Mouse (Mus musculus) liver, embryonic 15.5 days (tissue): Measurements from ENCODE around the gene Gm28778. TPM values are rescaled to one million over a fixed set of nuclear protein-coding genes. Genes with fewer than 3 reads are reported as not detected.
"Not testable (repeated sequence)": the region's sequence is repeated elsewhere in the genome, so short reads cannot be mapped to it uniquely, and the experiment has no call there.

Experiments
- ATAC-seq: fragments of 200-750 bp; cut with Nextera tagmentation; 2 replicates; pipeline ENCODE4 v1.8.0; 2017; ENCODE audit warnings: moderate number of reproducible peaks, mild to moderate bottlenecking, moderate library complexity; ENCODE audit not compliant: insufficient read depth
- H3K27ac ChIP-seq: fragments of 300-500 bp; sonication (generic); replicated peaks from 2 replicates; pipeline ENCODE4 v1.5.1; 2015; ENCODE audit warnings: mild to moderate bottlenecking, inconsistent platforms
- H3K27me3 ChIP-seq: fragments of 300-500 bp; sonication (generic); 2 replicates; pipeline ENCODE4 v1.6.1; 2015; ENCODE audit warnings: mild to moderate bottlenecking, inconsistent platforms
- H3K36me3 ChIP-seq: fragments of 300-500 bp; sonication (generic); replicated peaks from 2 replicates; pipeline ENCODE4 v1.6.1; 2015; ENCODE audit warnings: moderate library complexity, mild to moderate bottlenecking, inconsistent platforms
- H3K4me1 ChIP-seq: fragments of 300-500 bp; sonication (generic); replicated peaks from 2 replicates; pipeline ENCODE4 v1.6.1; 2015; ENCODE audit warnings: inconsistent platforms
- H3K4me2 ChIP-seq: fragments of 300-500 bp; sonication (generic); 2 replicates; pipeline ENCODE4 v1.6.1; 2015; ENCODE audit warnings: moderate library complexity, mild to moderate bottlenecking, inconsistent platforms
- H3K4me3 ChIP-seq: fragments of 300-500 bp; sonication (generic); replicated peaks from 2 replicates; pipeline ENCODE4 v1.5.1; 2015; ENCODE audit warnings: mild to moderate bottlenecking, inconsistent platforms
- H3K9ac ChIP-seq: fragments of 300-500 bp; sonication (generic); 2 replicates; pipeline ENCODE4 v1.6.1; 2015; ENCODE audit warnings: moderate library complexity, mild to moderate bottlenecking, inconsistent platforms
- H3K9me3 ChIP-seq: fragments of 300-500 bp; sonication (generic); replicated peaks from 2 replicates; pipeline ENCODE4 v1.6.1; 2016; ENCODE audit warnings: inconsistent platforms
- WGBS: fragments of 180-500 bp; shearing (Covaris S2); methylation state at CpG from one replicate; pipeline ENCODE4 v1.1.7; 2015; ENCODE audit warnings: mixed read lengths; ENCODE audit not compliant: insufficient replicate concordance; 5-methylcytosine and 5-hydroxymethylcytosine counted together
- polyA plus RNA-seq: library from polyadenylated mRNA; unstranded; fragments of >200 nt; fragmentation: Nextera tagmentation; extraction: Ambion mirVana; gene quantifications from 2 replicates; pipeline ENCODE4 v1.2.1, GENCODE M21; 2015

Gene Gm28778
- polyA plus RNA-seq, result not detected in 2 replicates

GRCm38 (mm10) chr1:53296581-53297383, at the start of gene Gm28778, which contains the start of the genes Pms1 and Ormdl1:
TSS of gene Gm28778 (plus strand) at chr1:53297111.
TSS of gene Pms1 (minus strand) at chr1:53297018.
TSS of gene Ormdl1 (plus strand) at chr1:53297095.
- Histone ChIP-seq H3K27ac (peak within 1 kb of the TSS; percentile 91), H3K9me3 (no peaks in the 10 kb centered on the region), H3K27me3 (no peaks in the 10 kb centered on the region), H3K4me1 (peaks cover 14% of the 10 kb centered on the region), H3K36me3 (peaks cover 8% of the 10 kb centered on the region), H3K4me3 (peak within 1 kb of the TSS; percentile 79), H3K4me2 (peak within 1 kb of the TSS; percentile 84), H3K9ac (peak within 1 kb of the TSS; percentile 79)
- ATAC-seq, result peak; percentile 100
- under 1% methylated on average over 66 of the region's 66 CpGs for WGBS

DNA sequence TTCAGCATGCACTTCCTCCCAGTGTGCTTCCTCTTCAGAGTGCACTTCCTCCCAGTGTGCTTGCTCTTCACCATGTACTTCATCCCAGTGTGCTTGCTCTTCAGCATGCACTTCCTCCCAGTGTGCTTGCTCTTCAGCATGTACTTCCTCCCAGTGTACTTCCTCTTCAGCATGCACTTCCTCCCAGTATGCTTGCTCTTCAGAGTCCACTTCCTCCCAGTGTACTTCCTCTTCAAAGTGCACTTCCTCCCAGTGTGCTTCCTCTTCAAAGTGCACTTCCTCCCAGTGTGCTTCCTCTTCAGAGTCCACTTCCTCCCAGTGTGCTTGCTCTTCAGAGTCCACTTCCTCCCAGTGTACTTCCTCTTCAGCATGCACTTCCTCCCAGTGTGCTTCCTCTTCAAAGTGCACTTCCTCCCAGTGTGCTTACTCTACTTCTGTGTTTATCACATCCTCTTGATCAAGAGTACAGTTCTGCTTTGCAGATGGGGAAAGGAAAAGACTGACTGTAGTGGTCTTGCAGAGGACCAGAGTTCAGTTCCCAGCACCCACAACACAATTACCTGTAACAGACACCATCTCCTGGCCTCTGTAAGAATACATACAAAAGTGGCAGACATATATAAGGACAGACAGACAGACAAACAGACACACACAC, 31.8 kb upstream of the Gm28778 start:
- H3K4me2 ChIP-seq, H3K27me3 ChIP-seq, H3K36me3 ChIP-seq, H3K4me3 ChIP-seq, H3K9ac ChIP-seq, H3K9me3 ChIP-seq, H3K4me1 ChIP-seq, ATAC-seq, H3K27ac ChIP-seq: not testable (repeated sequence)

DNA sequence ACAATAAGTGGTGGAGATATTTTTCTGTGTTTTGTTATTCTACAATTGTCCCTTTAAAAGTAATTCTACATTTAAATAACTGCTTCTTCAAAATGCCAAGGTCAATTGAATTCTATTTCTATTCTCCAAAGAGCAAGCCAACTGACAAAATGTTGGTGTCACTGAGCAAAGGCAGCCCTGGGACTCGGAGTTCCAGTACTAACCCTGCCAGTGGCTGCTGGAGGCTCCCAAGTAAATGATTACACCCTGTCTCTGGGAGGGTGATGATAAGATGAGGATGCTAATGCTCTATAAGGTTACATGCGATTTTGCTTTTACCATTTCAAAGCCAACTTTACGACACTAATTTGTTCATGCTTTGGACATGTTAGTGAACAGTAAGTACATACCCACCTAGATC, 27.0 kb upstream of the Gm28778 start:
- no peak for ATAC-seq
- H3K9me3 ChIP-seq, result no peaks in the 10 kb centered on the region
- H3K4me2 ChIP-seq, result no peak overlapping the region
- no peaks in the 10 kb centered on the region for H3K27me3 ChIP-seq
- H3K9ac ChIP-seq, result no peak overlapping the region
- 0 out of 2 replicates have a peak, but pooled peaks cover 4% of the 10 kb centered on the region for H3K36me3 ChIP-seq
- WGBS, result 63% methylated on average over 3 of the region's 3 CpGs
- H3K4me3 ChIP-seq, result no peak overlapping the region
- no peak overlapping the region for H3K27ac ChIP-seq
- no peaks in the 10 kb centered on the region for H3K4me1 ChIP-seq

GRCm38 (mm10) chr1:53272646-53273045, 24.3 kb upstream of the Gm28778 start:
- Histone ChIP-seq H3K9ac (no peak overlapping the region), H3K27ac (no peak overlapping the region), H3K4me3 (no peak overlapping the region), H3K4me2 (no peak overlapping the region), H3K27me3 (no peaks in the 10 kb centered on the region), H3K9me3 (no peaks in the 10 kb centered on the region), H3K36me3 (no peaks in the 10 kb centered on the region), H3K4me1 (no peaks in the 10 kb centered on the region)
- no peak for ATAC-seq

- Histone ChIP-seq H3K4me2 (no peak overlapping the region), H3K27me3 (no peaks in the 10 kb centered on the region), H3K4me1 (peaks cover 6% of the 10 kb centered on the region), H3K9me3 (no peaks in the 10 kb centered on the region), H3K27ac (no peak overlapping the region), H3K36me3 (no peaks in the 10 kb centered on the region), H3K9ac (no peak overlapping the region), H3K4me3 (no peak overlapping the region)
- WGBS, result 79% methylated on average over 3 of the region's 3 CpGs
- ATAC-seq, result no peak
These were observed 5.7 kb upstream of the Gm28778 start for GRCm38 (mm10) chr1:53291197-53291596.

- ATAC-seq, result no peak
- Histone ChIP-seq H3K27me3 (no peaks in the 10 kb centered on the region), H3K4me1 (peaks cover 14% of the 10 kb centered on the region), H3K4me3 (no peak overlapping the region), H3K36me3 (peaks cover 22% of the 10 kb centered on the region), H3K9ac (no peak overlapping the region), H3K27ac (no peak overlapping the region), H3K9me3 (no peaks in the 10 kb centered on the region), H3K4me2 (no peak overlapping the region)
- 69% methylated on average over 4 of the region's 4 CpGs for WGBS
These were observed 3.6 kb downstream of the Gm28778 start for GRCm38 (mm10) chr1:53300506-53300905.

DNA sequence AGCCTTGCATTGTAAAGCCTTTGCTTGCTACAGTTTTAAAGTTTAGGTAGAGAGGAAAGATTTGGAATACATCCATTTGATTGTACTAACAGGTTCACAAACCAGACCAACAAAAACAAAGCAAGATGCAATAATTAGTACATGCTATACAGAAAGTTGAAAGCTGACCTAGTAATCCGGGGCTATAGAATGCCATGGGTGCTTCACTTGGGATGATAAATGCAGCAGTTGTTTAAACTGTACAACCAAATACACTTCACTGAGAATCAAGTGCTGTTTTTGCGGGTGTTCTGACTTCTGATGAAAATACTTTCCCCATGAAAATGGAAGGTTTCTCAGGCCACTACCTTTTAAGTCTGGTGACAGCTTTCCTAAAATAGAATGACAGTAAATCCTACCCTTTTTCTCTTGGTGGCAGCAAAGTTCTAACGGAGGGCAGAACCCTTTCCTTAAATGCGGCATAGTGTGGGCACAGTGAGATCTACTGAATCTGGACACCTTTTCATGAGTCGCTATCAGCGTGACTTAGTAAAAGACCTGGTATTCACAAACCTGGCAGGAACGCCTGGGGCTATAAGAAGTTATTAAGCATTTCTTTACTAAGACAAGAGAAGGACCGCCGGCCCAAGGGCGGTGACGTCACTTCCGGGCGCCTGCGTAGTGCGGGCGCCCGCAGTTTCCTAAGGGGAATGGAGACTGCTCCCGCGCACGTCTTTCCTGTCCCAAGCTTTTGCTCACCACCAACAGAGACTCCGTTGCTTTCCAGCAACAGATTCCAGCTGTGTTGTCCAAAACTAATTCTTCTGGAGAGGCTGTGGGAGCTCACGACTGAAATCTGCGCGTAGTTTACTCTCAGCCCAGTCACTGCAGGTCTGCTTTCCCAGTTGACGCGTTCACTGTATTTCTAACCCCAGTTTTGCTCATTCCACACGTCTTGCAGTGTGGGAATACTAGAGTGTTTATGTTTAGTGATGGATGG, 16.4 kb downstream of the Gm28778 start, which contains the start of gene Osgepl1:
Gene Osgepl1 (plus strand): TSS at position 636 of the 979 bp plus-strand sequence.
- WGBS, result 2% methylated on average over 27 of the region's 27 CpGs
- ATAC-seq, result peak; percentile 96
- H3K27me3 ChIP-seq, result no peaks in the 10 kb centered on the region
- peak within 1 kb of the TSS; percentile 85 for H3K27ac ChIP-seq
- H3K9me3 ChIP-seq, result no peaks in the 10 kb centered on the region
- H3K4me2 ChIP-seq, result peak within 1 kb of the TSS; percentile 69
- peak within 1 kb of the TSS; percentile 72 for H3K4me3 ChIP-seq
- H3K4me1 ChIP-seq, result peaks cover 10% of the 10 kb centered on the region; the same call in 1 of the 2 replicates
- H3K9ac ChIP-seq, result peak within 1 kb of the TSS; percentile 75
- H3K36me3 ChIP-seq, result peaks cover 35% of the 10 kb centered on the region

DNA sequence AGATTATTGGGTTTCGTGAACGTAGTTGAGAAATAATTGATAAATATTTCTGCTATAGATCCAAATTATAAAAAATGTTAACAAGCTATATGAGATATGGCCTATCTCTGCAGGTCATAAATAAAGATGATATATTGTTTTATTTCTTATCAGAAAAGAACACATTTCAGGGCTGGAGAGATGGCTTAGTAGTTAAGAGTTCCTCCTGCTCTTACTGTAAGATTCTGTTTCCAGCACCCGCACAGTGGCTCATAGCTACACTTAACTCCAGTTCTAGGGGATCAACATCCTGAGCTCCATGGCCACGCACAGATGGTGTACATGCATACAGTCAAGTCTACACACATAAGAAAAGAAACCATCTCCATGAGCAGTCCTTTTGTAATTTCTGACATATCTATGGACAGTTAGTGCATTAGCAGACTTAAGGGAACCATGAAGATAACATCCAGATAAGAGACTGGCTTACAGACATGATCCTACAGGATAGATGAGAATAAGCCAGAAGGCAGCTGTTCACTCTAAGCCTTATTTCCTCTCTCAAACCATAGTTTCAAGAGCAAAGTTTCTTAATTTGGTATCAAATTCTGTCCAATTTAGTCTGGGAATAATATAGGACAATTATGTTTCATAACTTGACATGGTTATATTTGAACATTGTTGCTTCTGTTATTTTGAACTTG, 24.9 kb downstream of the Gm28778 start:
- WGBS, result 73% methylated on average over 4 of the region's 4 CpGs
- H3K4me3 ChIP-seq, result no peak overlapping the region
- peaks cover 35% of the 10 kb centered on the region for H3K36me3 ChIP-seq
- ATAC-seq, result no peak; the same call in 1 of the 2 replicates
- no peak overlapping the region for H3K9ac ChIP-seq
- no peak overlapping the region for H3K4me2 ChIP-seq
- H3K27me3 ChIP-seq, result no peaks in the 10 kb centered on the region
- H3K4me1 ChIP-seq, result peaks cover 17% of the 10 kb centered on the region; the same call in 1 of the 2 replicates
- no peak overlapping the region for H3K27ac ChIP-seq
- no peaks in the 10 kb centered on the region for H3K9me3 ChIP-seq

DNA sequence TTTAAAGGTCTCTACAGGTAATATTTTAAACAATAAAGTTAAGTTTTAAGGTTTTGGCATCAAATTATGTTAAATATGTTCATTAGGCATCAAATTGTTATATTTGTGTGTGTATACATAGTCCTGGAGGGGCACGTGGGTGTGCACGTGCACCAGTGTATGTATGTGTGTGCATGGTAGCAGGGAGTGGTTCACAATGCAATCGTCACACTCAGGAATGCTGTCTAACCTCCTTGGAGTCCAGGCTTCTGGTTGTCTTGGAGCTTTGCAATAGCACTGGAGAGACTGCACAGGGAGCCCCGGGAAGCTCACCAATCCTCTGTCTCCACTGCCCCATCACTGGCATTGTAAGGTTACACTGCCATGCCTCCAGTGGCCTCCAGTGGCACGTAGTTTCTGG, 26.3 kb downstream of the Gm28778 start:
- 86% methylated on average over 5 of the region's 5 CpGs for WGBS
- Histone ChIP-seq H3K4me1 (peaks cover 17% of the 10 kb centered on the region; the same call in 1 of the 2 replicates), H3K27ac (no peak overlapping the region), H3K9ac (no peak overlapping the region), H3K36me3 (peaks cover 24% of the 10 kb centered on the region), H3K9me3 (no peaks in the 10 kb centered on the region), H3K4me3 (no peak overlapping the region), H3K27me3 (no peaks in the 10 kb centered on the region), H3K4me2 (no peak overlapping the region)
- ATAC-seq, result no peak

DNA sequence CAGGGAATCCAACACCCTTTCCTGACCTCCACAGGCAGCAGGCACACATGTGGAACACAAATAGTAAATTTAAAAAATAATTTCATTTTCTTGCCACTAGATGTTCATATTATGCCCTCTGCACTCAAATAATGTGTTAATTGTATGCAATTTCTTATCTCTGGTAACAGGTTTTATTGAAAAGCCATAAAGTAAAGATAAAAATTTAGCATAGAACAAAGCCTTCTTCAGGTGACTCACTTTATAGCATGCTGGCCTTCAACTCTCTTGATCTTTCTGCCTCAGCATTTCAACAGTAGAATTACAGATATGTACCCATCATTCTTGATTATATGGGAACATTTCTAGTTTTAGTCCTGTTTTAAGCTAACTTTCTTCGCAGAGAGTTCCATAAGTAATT, 27.4 kb downstream of the Gm28778 start:
- Histone ChIP-seq H3K4me2 (no peak overlapping the region), H3K9me3 (no peaks in the 10 kb centered on the region), H3K27me3 (no peaks in the 10 kb centered on the region), H3K4me3 (no peak overlapping the region), H3K27ac (no peak overlapping the region), H3K9ac (no peak overlapping the region), H3K4me1 (peaks cover 17% of the 10 kb centered on the region; the same call in 1 of the 2 replicates), H3K36me3 (peaks cover 18% of the 10 kb centered on the region)
- ATAC-seq, result no peak
- 86% methylated on average over 1 of the region's 1 CpGs for WGBS
